Mouse (Mus musculus) spleen, adult 2 months (tissue): ENCODE measurements around the gene Lsm7.

Experiments
- CTCF ChIP-seq: fragments of 200-500 bp; IDR thresholded peaks from 2 replicates; pipeline ENCODE4 v1.5.1; 2011; ENCODE audit warnings: mild to moderate bottlenecking, inconsistent platforms; ENCODE audit not compliant: insufficient read depth, insufficient read length, insufficient replicate concordance; ENCODE audit errors: extremely low read depth
- POLR2A ChIP-seq: fragments of 200-500 bp; IDR thresholded peaks from 2 replicates; pipeline ENCODE4 v1.6.1; 2011; ENCODE audit warnings: low read depth, low read length, inconsistent platforms

GRCm38 (mm10) chr10:80895697-80896096, 40.7 kb upstream of the Lsm7 start:
- TF ChIP-seq POLR2A (no peak), CTCF (no peak)
